Mouse (Mus musculus) ES-Bruce4 (cell line): ENCODE results near the gene Corin.

Experiments used
- CTCF ChIP-seq: IDR thresholded peaks from one replicate; pipeline ENCODE4 v1.8.1; 2011; ENCODE audit warnings: low read depth, low read length
- EP300 ChIP-seq: IDR thresholded peaks from 2 replicates; pipeline ENCODE4 v1.6.1; 2011; ENCODE audit warnings: low read depth, low read length; ENCODE audit not compliant: insufficient read depth
- POLR2A ChIP-seq: IDR thresholded peaks from one replicate; pipeline ENCODE4 v1.8.1; 2011; ENCODE audit warnings: low read length; ENCODE audit not compliant: insufficient read depth

DNA sequence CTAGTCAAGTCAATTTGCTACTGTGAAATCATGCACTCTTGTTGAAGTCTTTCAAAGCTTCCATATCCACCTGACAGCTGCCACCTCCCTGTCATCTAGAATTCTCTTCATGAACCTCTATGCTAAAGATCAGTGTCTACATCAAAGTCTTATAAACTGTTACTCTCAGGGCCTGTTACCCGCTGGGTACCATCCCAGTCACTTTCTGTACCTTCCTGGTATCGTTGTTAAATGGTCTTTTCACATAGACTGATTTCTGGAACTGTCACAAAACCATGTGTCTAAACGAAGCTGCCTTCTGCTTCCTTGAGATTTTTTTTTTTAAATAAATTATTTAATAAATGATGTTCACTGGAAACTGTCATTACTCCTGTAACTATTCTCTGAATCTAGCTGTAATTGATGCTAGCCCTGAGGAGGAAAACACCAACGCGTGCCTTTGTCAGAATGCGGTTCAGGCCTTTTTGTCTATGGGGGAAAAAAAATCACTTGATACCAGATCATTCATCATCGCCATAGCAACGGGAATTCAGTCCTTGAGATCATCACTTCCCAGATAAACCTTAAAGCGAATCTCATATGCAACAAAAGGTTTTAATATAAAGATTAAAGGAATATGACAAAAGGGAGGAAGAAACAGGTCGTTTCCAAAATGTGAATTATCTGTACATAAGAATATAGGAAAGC lies 205.7 kb downstream of the Corin start:
- no peak for TF ChIP-seq CTCF
- TF ChIP-seq EP300, result no peak
- TF ChIP-seq POLR2A, result no peak
